Mouse (Mus musculus): Measurements from ENCODE around the gene Slc35f1.

DNA sequence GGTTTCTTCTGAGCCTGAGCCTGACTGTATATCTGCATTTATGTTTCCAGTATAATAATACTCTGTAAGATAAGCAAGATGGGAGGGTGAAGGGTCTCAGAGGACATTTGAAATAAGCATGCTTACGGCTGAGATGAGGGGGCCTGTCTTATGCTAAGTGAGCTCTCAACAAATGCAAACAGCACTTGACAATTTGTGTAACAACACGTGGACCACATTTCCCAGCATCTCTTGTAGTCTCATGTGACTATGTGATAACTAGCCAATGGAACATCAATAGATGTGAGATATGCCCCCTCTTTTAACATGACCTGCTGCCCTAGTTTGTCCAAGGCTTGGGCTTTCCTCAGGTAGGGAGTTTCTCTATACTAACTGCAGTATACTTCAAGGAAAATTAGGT, 460.0 kb downstream of the Slc35f1 start:
- TF ChIP-seq CTCF (IDR thresholded peaks at IDR 0.05; ENCODE audit: borderline replicate concordance, extremely low read depth, insufficient read depth, insufficient read length) (no peak), POLR2A (IDR thresholded peaks at IDR 0.05; ENCODE audit: borderline replicate concordance, extremely low read depth, insufficient read depth, insufficient read length, poor library complexity, severe bottlenecking) (no peak)
